Mouse (Mus musculus) heart, postnatal 14 days (tissue): ENCODE data around the gene Izumo3. TPM values are rescaled to one million over a fixed set of nuclear protein-coding genes. Genes with fewer than 3 reads are reported as not detected.
"Not testable (repeated sequence)": the region's sequence is repeated elsewhere in the genome, so short reads cannot be mapped to it uniquely, and the experiment has no call there.

Experiments
- DNase-seq, 2 experiments: peaks; one replicate each; pipeline ENCODE4 v3.0.0; 2021 to 2022
- intact Hi-C: fragments of 180-260 bp; cut with DNase I; formaldehyde crosslinking; loops from one replicate; pipeline ENCODE4 v1.15.1; 2025
- long read RNA-seq, 2 experiments: library from polyadenylated mRNA; stranded (forward); transcript quantifications; one replicate each; pipeline ENCODE4 v2.0.0; 2021
- total RNA-seq, 2 experiments: library from RNA; stranded (reverse); gene quantifications; 2 replicates each; pipeline ENCODE4 v1.2.3; 2021

Izumo3 gene
- total RNA-seq = not detected
- long read RNA-seq, experiment 1 = 0 reads
- long read RNA-seq, experiment 2 = 0 reads

- no peak for DNase-seq
- intact Hi-C loops = no loop called here
These were observed at the start of gene Izumo3 for GRCm38 (mm10) chr4:92147134-92147533. TSS of gene Izumo3 (minus strand) at chr4:92147234.

DNA sequence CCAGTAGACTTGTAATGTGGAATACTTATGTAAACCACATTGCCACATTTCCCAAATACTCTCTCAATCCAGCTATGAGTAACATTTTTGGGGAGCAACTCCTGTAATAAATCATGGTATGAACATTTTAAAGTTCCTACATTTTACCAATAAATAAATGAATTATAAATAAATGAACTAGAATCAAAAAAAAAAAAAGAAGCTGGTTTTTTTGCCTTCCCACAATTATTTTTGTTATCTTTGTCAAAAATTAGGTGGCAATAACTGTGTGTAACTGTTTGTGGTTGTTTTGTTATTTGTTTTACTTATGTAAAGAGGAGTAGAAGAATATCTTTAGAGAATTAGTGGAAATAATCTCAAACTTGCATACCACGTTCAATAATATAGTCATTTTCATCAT lies 44.6 kb upstream of the Izumo3 start, which contains the start of gene Gm12666:
TSS of gene Gm12666 (minus strand) at position 101 of the 400 bp plus-strand sequence.
- DNase-seq, intact Hi-C loops: not testable (repeated sequence)

- intact Hi-C loops = no loop called here
- DNase-seq = no peak
These were observed 5.6 kb upstream of the Izumo3 start for GRCm38 (mm10) chr4:92152646-92153045.

GRCm38 (mm10) chr4:92111390-92111988 lies 35.5 kb downstream of the Izumo3 start:
- intact Hi-C loops = no loop called here

DNA sequence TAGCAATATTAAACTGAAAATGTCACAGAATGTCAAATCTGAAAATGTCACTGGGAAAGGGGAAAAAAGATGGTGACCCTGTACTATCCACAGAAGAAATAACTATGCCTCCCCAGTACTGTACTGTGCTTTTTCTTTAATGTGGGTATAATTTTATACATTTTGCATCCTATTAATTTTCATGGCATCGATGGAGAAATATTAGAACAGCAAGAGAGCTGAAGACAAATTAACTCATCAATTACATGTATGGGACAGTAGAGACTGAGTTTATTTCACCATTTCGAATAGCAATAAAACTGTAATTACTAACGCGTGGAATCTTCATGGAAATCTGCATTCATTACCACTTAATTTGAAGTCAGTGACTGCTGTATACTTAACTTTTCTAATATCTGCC lies 49.6 kb downstream of the Izumo3 start:
- intact Hi-C loops = no loop called here
- no peak for DNase-seq

More at GRCm38 (mm10) chr4:92111390-92111988, 35.5 kb downstream of the Izumo3 start:
- no peak for DNase-seq

DNA sequence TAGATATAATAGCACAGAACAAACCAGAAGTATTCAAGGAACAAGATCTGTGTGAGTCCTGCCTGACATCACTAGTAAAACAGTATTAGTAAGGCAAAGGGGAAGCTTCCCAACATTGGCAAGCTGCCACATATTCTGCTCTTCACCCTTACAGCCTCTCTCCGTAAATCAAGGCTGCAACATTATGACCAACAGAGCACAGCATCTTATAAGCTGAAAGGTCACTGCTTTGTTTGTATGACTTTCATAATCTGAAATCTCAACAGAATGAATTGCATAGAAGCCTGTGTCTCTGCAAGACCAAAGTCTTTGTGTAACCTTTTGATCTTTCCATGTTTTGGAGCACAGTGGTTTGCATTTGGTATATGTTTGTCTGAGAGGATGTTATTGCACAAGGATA lies 51.1 kb downstream of the Izumo3 start:
- no peak for DNase-seq
- intact Hi-C loops = no loop called here

Other genes with a start within 250 kb of the Izumo3 start
- 1 to 10 TPM; 1.4 to 1.8 TPM for gene Gm12666, start 44.5 kb upstream of the Izumo3 start, total RNA-seq